Mouse (Mus musculus): ENCODE data around the gene Ifna5. TPM values are rescaled to one million over a fixed set of nuclear protein-coding genes. Genes with fewer than 3 reads are reported as not detected.
"Not testable (repeated sequence)": the region's sequence is repeated elsewhere in the genome, so short reads cannot be mapped to it uniquely, and the experiment has no call there.

Ifna5 gene
- polyA plus RNA-seq, 1 experiment = not detected

DNA sequence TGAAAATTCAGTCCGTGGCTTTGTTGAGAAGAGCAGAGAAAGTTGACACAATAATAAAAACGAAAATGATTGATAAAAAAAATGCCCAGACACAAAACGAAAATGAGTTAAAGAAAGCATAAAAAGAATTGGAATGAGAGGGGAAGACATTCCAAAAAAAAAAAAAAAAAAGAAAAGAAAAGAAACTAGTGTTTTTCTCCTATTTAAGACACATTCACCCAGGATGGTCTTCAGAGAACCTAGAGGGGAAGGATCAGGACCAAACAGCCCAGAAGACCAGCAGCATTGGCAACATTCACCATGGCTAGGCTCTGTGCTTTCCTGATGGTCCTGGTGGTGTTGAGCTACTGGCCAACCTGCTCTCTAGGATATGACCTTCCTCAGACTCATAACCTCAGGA is 19.4 kb upstream of the Ifna5 start, which contains the start of gene Ifna7:
Ifna7 (plus strand) TSS at position 301 of the 400 bp plus-strand sequence.
- no peak for DNase-seq
- Histone ChIP-seq H3K27ac (ENCODE audit: insufficient read depth, low read depth, low read length) (no peak within 1 kb of the TSS), H3K27me3 (replicated peaks; ENCODE audit: control insufficient read depth, insufficient read depth, low read length) (no peaks in the 10 kb centered on the region), H3K36me3 (ENCODE audit: control insufficient read depth, insufficient read depth, low read length) (no peaks in the 10 kb centered on the region), H3K4me3 (ENCODE audit: insufficient read depth, low read depth, low read length) (no peak within 1 kb of the TSS), H3K4me1 (ENCODE audit: control insufficient read depth, insufficient read depth, low read length) (no peaks in the 10 kb centered on the region)
- no peak for TF ChIP-seq POLR2A (IDR thresholded peaks at IDR 0.05; ENCODE audit: low read depth, low read length)
- TF ChIP-seq CTCF (conservative IDR thresholded peaks at IDR 0.05; ENCODE audit: insufficient read depth, insufficient read length, low read depth, low read length) = no peak
- 57% methylated on average over 3 of the region's 3 CpGs for WGBS

DNA sequence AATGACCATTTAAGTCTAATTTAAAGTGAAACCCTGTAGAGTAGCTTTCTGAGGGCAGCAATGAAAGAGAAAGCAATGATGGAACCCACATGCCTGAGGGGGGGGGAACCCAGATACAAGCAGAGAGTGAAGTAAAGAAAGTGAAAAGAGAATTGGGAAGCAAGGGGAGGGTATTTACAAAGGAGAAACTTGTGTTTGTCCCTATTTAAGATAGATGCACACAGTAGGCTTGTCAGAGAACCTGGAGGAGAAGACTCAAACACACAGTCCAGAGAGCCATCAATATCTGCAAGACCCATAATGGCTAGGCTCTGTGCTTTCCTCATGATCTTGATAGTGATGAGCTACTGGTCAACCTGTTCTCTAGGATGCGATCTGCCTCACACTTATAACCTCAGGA is 15.7 kb upstream of the Ifna5 start, which contains the start of gene Ifna11:
Ifna11 (plus strand) TSS at position 301 of the 400 bp plus-strand sequence.
- 76% methylated on average over 1 of the region's 1 CpGs for WGBS
- Histone ChIP-seq H3K27ac (ENCODE audit: insufficient read depth, low read depth, low read length) (no peak within 1 kb of the TSS), H3K4me1 (ENCODE audit: control insufficient read depth, insufficient read depth, low read length) (no peaks in the 10 kb centered on the region), H3K4me3 (ENCODE audit: insufficient read depth, low read depth, low read length) (no peak within 1 kb of the TSS), H3K36me3 (ENCODE audit: control insufficient read depth, insufficient read depth, low read length) (no peaks in the 10 kb centered on the region), H3K27me3 (replicated peaks; ENCODE audit: control insufficient read depth, insufficient read depth, low read length) (no peaks in the 10 kb centered on the region)
- no peak for TF ChIP-seq POLR2A (IDR thresholded peaks at IDR 0.05; ENCODE audit: low read depth, low read length)
- no peak for TF ChIP-seq CTCF (conservative IDR thresholded peaks at IDR 0.05; ENCODE audit: insufficient read depth, insufficient read length, low read depth, low read length)
- no peak for DNase-seq

DNA sequence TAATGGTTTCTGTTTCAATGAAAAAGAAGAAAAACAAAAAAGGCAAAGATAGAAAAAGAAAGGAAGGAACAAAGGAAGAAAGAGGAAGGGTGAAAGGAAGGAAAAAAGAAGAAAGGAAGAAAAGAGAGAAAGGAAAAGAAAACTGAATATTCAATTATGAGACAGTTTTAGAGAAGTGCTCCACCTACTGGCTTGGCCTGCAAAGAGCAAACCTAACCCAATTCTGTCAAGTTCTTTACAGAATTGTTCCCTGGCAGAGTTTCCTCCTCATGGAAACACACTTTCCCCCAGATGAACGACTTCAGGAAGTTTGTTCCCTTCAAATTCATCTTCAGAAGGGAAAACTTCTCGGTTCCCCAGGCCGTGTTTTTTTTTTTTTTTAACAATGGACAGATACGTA is 12.3 kb upstream of the Ifna5 start:
- Histone ChIP-seq H3K4me3 (ENCODE audit: insufficient read depth, low read depth, low read length) (no peak overlapping the region), H3K27me3 (replicated peaks; ENCODE audit: control insufficient read depth, insufficient read depth, low read length) (no peaks in the 10 kb centered on the region), H3K4me1 (ENCODE audit: control insufficient read depth, insufficient read depth, low read length) (no peaks in the 10 kb centered on the region), H3K27ac (ENCODE audit: insufficient read depth, low read depth, low read length) (no peak overlapping the region), H3K36me3 (ENCODE audit: control insufficient read depth, insufficient read depth, low read length) (no peaks in the 10 kb centered on the region)
- no peak for TF ChIP-seq CTCF (conservative IDR thresholded peaks at IDR 0.05; ENCODE audit: insufficient read depth, insufficient read length, low read depth, low read length)
- no peak for TF ChIP-seq POLR2A (IDR thresholded peaks at IDR 0.05; ENCODE audit: low read depth, low read length)
- WGBS = 26% methylated on average over 4 of the region's 4 CpGs
- DNase-seq = peak; percentile 9

- not testable (repeated sequence) for H3K27me3 ChIP-seq (replicated peaks; ENCODE audit: control insufficient read depth, insufficient read depth, low read length); H3K27ac ChIP-seq (ENCODE audit: insufficient read depth, low read depth, low read length); H3K4me3 ChIP-seq (ENCODE audit: insufficient read depth, low read depth, low read length); H3K4me1 ChIP-seq (ENCODE audit: control insufficient read depth, insufficient read depth, low read length); DNase-seq; H3K36me3 ChIP-seq (ENCODE audit: control insufficient read depth, insufficient read depth, low read length)
Observed at GRCm38 (mm10) chr4:88827116-88827515, 8.2 kb upstream of the Ifna5 start, which contains the start of gene Ifna6. Ifna6 (plus strand) TSS chr4:88827416.

GRCm38 (mm10) chr4:88830523-88830922 is 4.8 kb upstream of the Ifna5 start:
- Histone ChIP-seq H3K4me1 (ENCODE audit: control insufficient read depth, insufficient read depth, low read length) (no peaks in the 10 kb centered on the region), H3K27ac (ENCODE audit: insufficient read depth, low read depth, low read length) (no peak overlapping the region), H3K36me3 (ENCODE audit: control insufficient read depth, insufficient read depth, low read length) (no peaks in the 10 kb centered on the region), H3K27me3 (replicated peaks; ENCODE audit: control insufficient read depth, insufficient read depth, low read length) (no peaks in the 10 kb centered on the region), H3K4me3 (ENCODE audit: insufficient read depth, low read depth, low read length) (no peak overlapping the region)
- 16% methylated on average over 4 of the region's 4 CpGs for WGBS
- TF ChIP-seq POLR2A (IDR thresholded peaks at IDR 0.05; ENCODE audit: low read depth, low read length) (no peak), CTCF (conservative IDR thresholded peaks at IDR 0.05; ENCODE audit: insufficient read depth, insufficient read length, low read depth, low read length) (0 out of 2 replicates have a peak, but pooled peaks have one; percentile 7)
- DNase-seq = peak; percentile 27

GRCm38 (mm10) chr4:88838828-88839227 is 3.5 kb downstream of the Ifna5 start:
- Histone ChIP-seq H3K4me1 (ENCODE audit: control insufficient read depth, insufficient read depth, low read length) (no peaks in the 10 kb centered on the region), H3K4me3 (ENCODE audit: insufficient read depth, low read depth, low read length) (no peak overlapping the region), H3K27ac (ENCODE audit: insufficient read depth, low read depth, low read length) (no peak overlapping the region), H3K27me3 (replicated peaks; ENCODE audit: control insufficient read depth, insufficient read depth, low read length) (no peaks in the 10 kb centered on the region), H3K36me3 (ENCODE audit: control insufficient read depth, insufficient read depth, low read length) (no peaks in the 10 kb centered on the region)
- TF ChIP-seq POLR2A (IDR thresholded peaks at IDR 0.05; ENCODE audit: low read depth, low read length) (no peak), CTCF (conservative IDR thresholded peaks at IDR 0.05; ENCODE audit: insufficient read depth, insufficient read length, low read depth, low read length) (no peak)
- peak; percentile 5 for DNase-seq
- WGBS = 32% methylated on average over 3 of the region's 3 CpGs

- 62% methylated on average over 3 of the region's 3 CpGs for WGBS
- Histone ChIP-seq H3K27me3 (replicated peaks; ENCODE audit: control insufficient read depth, insufficient read depth, low read length) (no peaks in the 10 kb centered on the region), H3K27ac (ENCODE audit: insufficient read depth, low read depth, low read length) (no peak overlapping the region), H3K36me3 (ENCODE audit: control insufficient read depth, insufficient read depth, low read length) (no peaks in the 10 kb centered on the region), H3K4me1 (ENCODE audit: control insufficient read depth, insufficient read depth, low read length) (no peaks in the 10 kb centered on the region), H3K4me3 (ENCODE audit: insufficient read depth, low read depth, low read length) (no peak overlapping the region)
- DNase-seq = no peak
- TF ChIP-seq CTCF (conservative IDR thresholded peaks at IDR 0.05; ENCODE audit: insufficient read depth, insufficient read length, low read depth, low read length) (no peak), POLR2A (IDR thresholded peaks at IDR 0.05; ENCODE audit: low read depth, low read length) (no peak)
Observed at GRCm38 (mm10) chr4:88840058-88840457, 4.7 kb downstream of the Ifna5 start.

Data from kidney, adult 2 months (tissue).